Mouse (Mus musculus): Measurements from ENCODE around the gene Sema6d.

The Sema6d gene

GRCm38 (mm10) chr2:124171718-124172117 is 81.9 kb downstream of the Sema6d start:
- no peak for DNase-seq (ENCODE audit: low spot score)

GRCm38 (mm10) chr2:124176265-124176664 is 86.5 kb downstream of the Sema6d start:
- DNase-seq (ENCODE audit: low spot score): no peak

DNA sequence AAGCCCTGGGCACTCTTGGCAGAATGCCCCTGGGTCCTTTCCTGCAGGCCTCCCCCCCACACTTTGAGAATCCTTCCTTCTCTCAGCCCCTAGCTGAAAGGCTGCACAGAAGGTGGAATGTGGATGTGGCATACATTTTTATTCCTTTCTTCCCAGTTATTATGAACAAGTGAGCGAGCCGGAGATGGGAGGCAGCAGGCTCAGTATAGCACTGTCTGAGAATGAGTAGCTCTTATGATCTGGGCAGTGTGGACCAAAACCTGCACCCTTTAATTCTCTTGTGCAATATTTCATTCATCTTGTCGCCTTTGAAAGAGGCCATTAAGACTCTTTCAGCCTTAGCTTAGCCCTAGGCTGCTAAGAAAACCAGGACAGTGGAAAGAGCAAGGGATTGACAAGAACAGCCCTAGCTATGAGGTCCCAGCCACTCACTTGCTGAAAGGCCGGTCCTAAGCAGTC is 87.0 kb downstream of the Sema6d start:
- DNase-seq (ENCODE audit: low spot score): no peak

- DNase-seq (ENCODE audit: low spot score): no peak
Measured at GRCm38 (mm10) chr2:124189271-124189670, 99.5 kb downstream of the Sema6d start.

- DNase-seq (ENCODE audit: low spot score): no peak
Measured at GRCm38 (mm10) chr2:124194041-124194440, 104.3 kb downstream of the Sema6d start.

- no peak for DNase-seq (ENCODE audit: low spot score)
Measured at GRCm38 (mm10) chr2:124201493-124201892, 111.7 kb downstream of the Sema6d start.

DNA sequence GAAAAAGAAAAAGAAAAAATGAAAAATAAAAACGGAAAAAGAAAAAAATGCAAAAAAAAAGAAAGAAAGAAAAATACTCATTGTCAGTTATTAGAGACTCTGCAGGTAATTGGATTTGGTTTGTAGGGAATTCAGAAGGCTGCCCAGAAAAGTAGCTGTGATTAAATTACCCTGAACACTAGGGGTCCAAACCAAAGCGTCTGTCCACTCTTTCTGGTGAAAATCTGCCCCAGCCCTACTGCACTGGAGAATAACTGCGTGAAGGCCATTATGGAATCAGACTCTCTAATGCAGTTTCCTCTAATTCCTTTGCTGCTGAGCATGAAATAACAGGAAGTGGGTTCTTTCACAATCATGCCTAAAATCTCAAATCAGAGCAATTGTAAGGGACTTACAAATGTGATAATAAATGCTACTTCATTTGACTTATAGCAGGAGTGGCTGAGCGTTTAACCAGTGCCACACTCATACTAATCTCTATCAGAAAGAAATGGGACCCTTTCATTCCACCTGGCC is 112.8 kb downstream of the Sema6d start:
- DNase-seq (ENCODE audit: low spot score): no peak

DNA sequence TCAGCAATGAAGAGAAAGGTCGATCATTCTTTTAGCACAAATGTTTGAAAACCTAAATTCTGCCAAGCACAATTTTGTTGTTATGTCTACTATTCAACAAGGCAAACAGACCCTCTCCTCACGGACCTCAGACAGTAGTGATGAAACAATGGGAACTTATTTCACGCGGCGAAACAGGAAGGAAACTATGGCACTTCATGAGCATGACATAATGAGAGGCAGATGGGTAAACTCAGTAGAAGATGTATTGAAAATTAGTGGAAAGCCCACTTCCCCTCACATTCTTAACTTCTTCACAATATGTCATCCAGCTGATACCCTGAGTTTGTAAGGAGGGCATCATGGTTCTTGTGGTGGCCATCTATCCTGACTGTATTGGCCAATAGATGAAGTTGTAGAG is 116.0 kb downstream of the Sema6d start:
- DNase-seq (ENCODE audit: low spot score): no peak

DNA sequence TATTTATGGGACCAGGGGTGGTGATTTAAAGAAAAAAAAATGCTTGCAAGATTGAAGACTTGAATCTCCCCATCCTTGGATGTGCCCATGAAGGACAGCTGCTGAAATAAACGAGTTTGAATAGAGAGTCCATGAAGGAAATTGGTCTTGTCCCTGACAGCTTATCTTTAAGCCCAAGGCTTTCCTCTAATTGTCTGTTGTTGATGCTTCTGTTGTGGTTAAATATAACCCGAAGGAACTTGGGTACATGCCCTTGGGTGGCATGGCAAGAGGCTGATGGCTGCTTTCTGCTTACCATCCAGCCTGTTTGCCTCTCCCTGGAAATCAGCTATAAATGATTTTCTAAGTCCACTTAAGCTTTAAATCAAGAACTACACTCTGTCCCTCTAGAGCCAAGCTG is 118.5 kb downstream of the Sema6d start:
- no peak for DNase-seq (ENCODE audit: low spot score)

DNA sequence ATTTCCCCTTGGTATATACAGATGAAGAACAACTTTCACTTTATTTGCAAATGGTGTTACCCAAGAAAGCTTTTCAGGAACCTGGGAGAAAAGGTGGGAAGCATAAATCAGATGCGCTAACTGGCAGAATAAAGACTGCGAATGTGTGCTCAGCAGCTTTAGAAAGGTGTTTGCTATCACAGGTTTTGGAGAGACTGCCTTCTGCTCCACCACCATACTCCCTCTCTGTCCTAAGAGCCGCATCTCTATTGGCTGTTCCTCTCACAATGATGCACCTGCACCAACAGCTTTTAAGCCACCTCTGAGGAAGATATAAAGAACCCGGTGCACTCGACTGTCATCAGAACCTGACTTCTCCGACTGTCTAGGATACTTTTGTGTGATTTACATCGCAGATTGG is 133.8 kb downstream of the Sema6d start:
- no peak for DNase-seq (ENCODE audit: low spot score)

GRCm38 (mm10) chr2:124224328-124224727 is 134.6 kb downstream of the Sema6d start:
- DNase-seq (ENCODE audit: low spot score): no peak

DNA sequence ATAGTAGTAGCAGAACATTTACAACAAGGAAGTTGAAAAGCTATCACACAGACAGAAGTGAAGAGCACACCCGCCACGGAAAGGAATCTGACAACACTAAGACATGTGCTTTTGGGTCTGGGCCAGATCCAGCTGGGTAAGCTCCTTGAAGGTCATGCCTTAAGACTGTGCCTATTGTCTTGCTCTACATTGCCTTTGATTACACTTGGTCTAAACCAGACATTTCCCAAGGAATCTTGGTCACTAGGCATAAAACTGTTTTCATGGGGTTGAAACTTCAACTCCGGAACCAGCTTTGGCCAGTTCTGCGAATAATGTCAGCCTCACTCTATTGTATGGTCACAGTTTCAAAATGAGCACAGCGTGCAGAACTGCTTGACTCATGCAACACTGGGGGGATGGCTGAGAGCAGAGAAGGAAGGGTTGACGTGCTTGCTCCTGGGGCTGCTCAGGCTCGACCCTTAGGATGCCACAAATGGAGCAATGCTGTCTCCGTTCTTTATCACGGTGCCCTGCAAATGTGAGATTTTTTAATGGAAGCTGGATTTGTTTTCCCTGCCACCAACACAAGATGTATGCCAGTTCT is 145.0 kb downstream of the Sema6d start:
- DNase-seq (ENCODE audit: low spot score): no peak

GRCm38 (mm10) chr2:124235237-124236055 is 145.7 kb downstream of the Sema6d start:
- DNase-seq (ENCODE audit: low spot score): no peak

DNA sequence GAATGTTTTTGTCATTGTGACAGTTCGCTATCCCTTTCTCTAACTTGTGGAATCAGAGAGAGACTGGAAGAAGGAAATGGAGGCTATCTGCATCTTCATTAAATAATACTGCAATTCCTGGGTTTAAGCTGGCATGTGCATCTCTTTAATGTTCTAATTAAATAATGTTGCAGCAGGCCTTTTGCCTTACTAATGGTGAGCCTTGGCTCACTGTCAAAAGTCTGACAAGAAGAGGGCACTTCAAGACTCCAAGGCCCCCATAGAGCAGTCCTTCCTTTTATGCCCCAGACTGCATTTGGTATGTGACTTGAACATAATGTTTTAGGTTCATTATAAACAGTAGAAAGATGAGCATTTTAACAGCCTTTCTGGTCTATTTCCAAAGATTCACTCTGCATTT is 147.1 kb downstream of the Sema6d start:
- no peak for DNase-seq (ENCODE audit: low spot score)

GRCm38 (mm10) chr2:124243608-124244007 is 153.8 kb downstream of the Sema6d start:
- no peak for DNase-seq (ENCODE audit: low spot score)

DNA sequence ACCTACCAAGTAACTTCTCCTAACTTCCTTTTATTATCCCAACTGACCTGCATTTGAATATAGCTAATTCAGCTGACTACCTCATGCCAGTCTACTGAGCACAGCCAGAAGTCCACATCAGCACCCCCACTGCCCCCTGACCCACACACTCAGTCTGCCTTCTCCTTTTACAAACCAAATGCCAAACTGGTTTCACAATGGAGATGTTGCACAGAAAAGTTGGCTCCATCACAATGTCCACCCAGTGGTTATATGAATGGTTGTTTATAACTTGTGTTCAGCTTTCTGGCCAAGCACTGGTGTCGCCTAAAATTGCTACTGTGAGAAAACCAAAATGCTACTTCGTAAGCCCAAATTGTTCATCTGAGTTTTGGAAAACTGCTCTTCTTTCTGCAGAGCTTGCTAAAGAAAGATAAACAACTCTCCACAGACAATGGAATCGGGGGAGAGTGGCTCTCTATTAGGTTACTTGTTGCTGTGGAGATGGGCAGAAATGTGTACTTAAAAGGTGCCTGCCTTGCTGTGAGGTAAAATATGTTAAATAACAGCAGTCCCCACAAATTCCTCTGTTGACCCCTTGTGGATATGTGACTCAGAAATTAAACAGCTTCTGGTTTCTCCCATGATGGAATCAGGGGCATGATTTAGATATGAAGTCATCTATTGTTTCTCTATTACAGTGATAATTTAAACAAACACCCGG is 154.9 kb downstream of the Sema6d start:
- no peak for DNase-seq (ENCODE audit: low spot score)

GRCm38 (mm10) chr2:124258108-124258507 is 168.3 kb downstream of the Sema6d start:
- no peak for DNase-seq (ENCODE audit: low spot score)

- no peak for DNase-seq (ENCODE audit: low spot score)
Measured at GRCm38 (mm10) chr2:124264309-124264708, 174.5 kb downstream of the Sema6d start.

DNA sequence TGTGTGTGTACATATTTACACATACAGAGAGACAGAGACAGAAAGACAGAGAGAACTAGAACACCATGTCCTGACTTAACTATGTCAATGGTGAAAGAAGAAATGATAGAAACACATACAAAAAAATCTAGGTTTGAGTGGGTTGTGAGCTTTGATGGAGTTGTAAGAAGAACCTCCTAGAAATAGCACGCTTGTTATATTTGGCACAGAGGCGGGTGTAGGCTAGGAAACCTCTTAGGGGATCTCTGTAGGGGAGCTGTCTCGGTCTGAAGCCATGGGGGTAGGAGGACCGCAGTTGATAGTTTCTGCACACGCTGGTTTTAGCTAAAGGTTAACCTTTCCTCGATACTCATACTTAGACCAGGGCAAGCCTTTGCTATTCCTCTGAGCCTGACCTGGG is 181.4 kb downstream of the Sema6d start:
- DNase-seq (ENCODE audit: low spot score): no peak

GRCm38 (mm10) chr2:124277492-124277891 is 187.7 kb downstream of the Sema6d start:
- DNase-seq (ENCODE audit: low spot score): no peak

GRCm38 (mm10) chr2:124285109-124285508 is 195.3 kb downstream of the Sema6d start:
- DNase-seq (ENCODE audit: low spot score): no peak

DNA sequence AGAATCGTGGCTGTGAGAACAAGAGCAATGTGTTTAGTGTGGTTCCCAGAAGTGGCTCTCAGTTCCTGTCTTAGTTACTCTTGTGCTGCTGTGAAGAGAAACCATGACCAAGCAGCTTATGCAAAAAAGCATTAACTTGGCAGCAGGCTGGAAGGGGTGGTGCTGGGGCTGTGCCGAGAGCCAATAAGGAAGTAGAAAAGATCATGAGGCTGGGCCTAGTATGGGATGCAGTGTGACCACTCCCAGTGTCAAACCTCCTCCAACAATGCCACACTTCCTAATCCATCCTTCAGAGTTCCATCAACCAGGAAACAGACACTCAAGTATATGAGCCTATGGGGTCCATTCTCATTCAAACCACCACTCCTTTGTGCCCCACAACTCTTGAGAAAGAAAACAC is 199.6 kb downstream of the Sema6d start:
- no peak for DNase-seq (ENCODE audit: low spot score)

DNA sequence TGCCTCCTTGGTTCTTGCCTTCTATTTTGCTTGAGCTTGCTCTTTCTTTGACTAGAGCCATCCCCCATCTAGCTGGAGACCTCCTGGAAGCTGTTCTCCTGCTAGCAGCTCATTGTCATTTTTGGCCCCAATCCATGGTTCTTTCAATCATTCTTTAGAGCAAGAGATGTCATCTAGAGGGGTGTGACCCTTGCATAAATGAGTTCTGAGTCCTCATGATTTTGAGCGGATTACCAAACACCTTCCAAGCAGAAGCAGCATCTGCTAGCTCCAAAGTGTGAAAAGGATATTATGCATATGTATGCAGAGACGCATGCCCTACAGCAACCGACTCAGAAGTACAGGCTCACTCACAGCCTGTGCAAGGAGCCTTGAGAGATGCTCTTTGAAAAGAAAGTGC is 201.4 kb downstream of the Sema6d start:
- no peak for DNase-seq (ENCODE audit: low spot score)
